Mouse (Mus musculus) adrenal gland, postnatal 10 days (tissue): ENCODE data around the gene Gm17631. TPM values are rescaled to one million over a fixed set of nuclear protein-coding genes. Genes with fewer than 3 reads are reported as not detected.
"Not testable (repeated sequence)": the region's sequence is repeated elsewhere in the genome, so short reads cannot be mapped to it uniquely, and the experiment has no call there.

Source experiments
- DNase-seq: peaks from one replicate; pipeline ENCODE4 v3.0.0; 2021; ENCODE audit warnings: mixed read lengths
- long read RNA-seq, 2 experiments: library from polyadenylated mRNA; stranded (forward); transcript quantifications; one replicate each; pipeline ENCODE4 v2.0.0; 2021
- total RNA-seq, 2 experiments: library from RNA; stranded (reverse); gene quantifications; 2 replicates each; pipeline ENCODE4 v1.2.3; 2021

Gene Gm17631
- not detected for total RNA-seq
- long read RNA-seq, experiment 1: 0 reads
- long read RNA-seq, experiment 2: 0 reads

- not testable (repeated sequence) for DNase-seq
Observed at GRCm38 (mm10) chr6:129862349-129862748, at the start of gene Gm17631. Gm17631 (plus strand) TSS chr6:129862649.

- no peak for DNase-seq
Observed at GRCm38 (mm10) chr6:129817731-129818130, 44.7 kb upstream of the Gm17631 start.

GRCm38 (mm10) chr6:129824004-129824403 is 38.4 kb upstream of the Gm17631 start:
- DNase-seq: no peak

DNA sequence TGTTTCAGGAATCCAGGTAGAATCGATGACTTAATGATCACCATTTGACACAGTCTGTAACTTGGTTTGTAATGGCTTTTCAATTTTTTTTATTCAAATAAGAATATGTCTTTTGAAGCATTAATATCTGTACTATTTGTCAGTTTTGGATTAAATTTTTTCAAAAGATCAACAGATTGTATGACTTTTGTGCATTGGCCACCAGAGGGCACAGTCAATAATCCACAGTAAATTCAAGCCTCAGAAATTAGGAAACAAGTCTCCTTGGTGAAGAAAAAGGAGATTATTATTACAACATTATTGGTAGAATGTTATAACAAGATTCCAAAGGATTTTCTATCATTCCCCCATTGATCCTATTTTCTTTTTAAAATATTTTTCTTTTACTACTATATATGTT is 36.9 kb upstream of the Gm17631 start:
- no peak for DNase-seq

DNA sequence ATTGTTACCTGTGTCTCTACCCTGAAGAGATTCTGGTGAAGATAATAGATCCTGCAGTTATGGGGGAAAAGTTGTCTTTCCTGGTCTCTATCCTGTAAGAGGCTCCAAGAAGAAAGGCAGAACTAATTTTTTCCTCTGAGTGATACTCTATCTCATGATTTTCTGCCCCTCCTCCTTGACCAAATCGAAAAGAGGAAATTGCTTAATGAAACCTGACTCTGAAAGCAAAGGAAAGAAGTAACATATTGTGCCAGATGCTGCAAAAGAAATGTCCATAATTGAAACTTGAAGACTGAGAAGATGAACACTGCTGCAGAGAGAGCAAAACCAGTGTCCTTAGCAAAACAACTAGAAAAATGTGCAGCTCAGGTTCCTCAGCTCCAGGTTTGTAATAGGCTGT is 14.1 kb downstream of the Gm17631 start, which contains the start of gene Klra17:
Klra17 (minus strand) TSS at position 124 of the 400 bp plus-strand sequence.
- no peak for DNase-seq

- DNase-seq: no peak
Observed at GRCm38 (mm10) chr6:129882525-129882924, 20.1 kb downstream of the Gm17631 start.

Other genes with a start within 250 kb of the Gm17631 start
- under 1 TPM; 0.21 to 0.30 TPM for gene Klrk1, start 238.8 kb upstream of the Gm17631 start, total RNA-seq
- not detected for gene Klrc3, start 219.3 kb upstream of the Gm17631 start, total RNA-seq
- not detected for gene Klrc2, start 202.0 kb upstream of the Gm17631 start, total RNA-seq
- gene Klrc1, start 183.7 kb upstream of the Gm17631 start, total RNA-seq: under 1 TPM in 1 of 2 experiments, not detected in 1; 0.48 TPM
- gene Klri1, start 145.5 kb upstream of the Gm17631 start, total RNA-seq: under 1 TPM in 1 of 2 experiments, not detected in 1; 0.36 TPM
- gene Klri2, start 122.2 kb upstream of the Gm17631 start, total RNA-seq: not detected
- gene Gm156, start 78.4 kb upstream of the Gm17631 start, total RNA-seq: not detected
- not detected for gene Klra17, start 14.0 kb downstream of the Gm17631 start, total RNA-seq
- gene Klra5, start 55.0 kb downstream of the Gm17631 start, total RNA-seq: not detected
- gene Klra6, start 164.3 kb downstream of the Gm17631 start, total RNA-seq: not detected
- gene Klra4, start 204.6 kb downstream of the Gm17631 start, total RNA-seq: not detected